Mouse (Mus musculus) activated CD4-positive, CD25-positive, alpha-beta regulatory T cell, adult 4 months (primary cell): Measurements from ENCODE around the gene Defb41. TPM values are rescaled to one million over a fixed set of nuclear protein-coding genes. Genes with fewer than 3 reads are reported as not detected.
"Not testable (repeated sequence)": the region's sequence is repeated elsewhere in the genome, so short reads cannot be mapped to it uniquely, and the experiment has no call there.

Source experiments
- ATAC-seq: one replicate; pipeline ENCODE4 v1.8.0; 2017
- polyA plus RNA-seq, 2 experiments: library from polyadenylated mRNA; unstranded; fragments of 100-300 nt; shearing (Covaris generic); gene quantifications; one replicate each; pipeline ENCODE4 v1.2.1; 2017

Gene Defb41
- polyA plus RNA-seq = not detected

DNA sequence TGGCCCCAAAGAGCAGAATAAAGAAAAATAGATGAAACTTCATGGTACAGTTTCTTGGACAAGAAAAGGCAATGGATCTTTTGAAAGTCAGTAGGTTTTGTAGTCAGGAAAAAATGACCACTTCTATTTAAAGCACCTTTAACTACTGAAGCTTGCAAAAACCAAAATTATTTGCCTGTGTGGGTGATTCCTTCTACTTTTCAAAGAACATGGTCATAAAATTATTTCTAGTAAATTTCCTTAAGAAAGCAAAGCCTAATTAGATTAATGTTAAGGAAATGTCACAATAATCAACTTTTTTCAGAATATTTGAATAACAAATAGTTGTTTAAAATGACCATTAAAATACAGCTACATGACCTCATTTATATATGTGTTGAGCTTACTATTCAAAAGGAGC lies at the start of gene Defb41:
TSS of gene Defb41 (minus strand) at position 101 of the 400 bp plus-strand sequence.
- ATAC-seq = no peak

DNA sequence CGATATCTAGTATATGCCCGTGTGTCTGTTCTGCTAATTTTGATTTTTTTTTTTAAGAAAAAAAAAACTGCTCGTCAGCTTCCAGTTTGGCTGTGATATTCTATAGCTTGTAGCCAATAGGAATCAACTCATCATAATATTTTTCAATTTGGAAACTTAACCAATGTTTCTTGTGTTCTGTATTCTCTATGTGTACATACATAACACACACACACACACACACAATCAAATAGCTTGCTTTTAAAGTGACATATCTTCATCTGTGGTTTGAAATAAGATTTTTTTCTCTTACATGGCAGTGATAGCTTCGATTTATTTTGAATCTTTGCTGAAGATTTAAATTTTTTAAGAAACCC lies 43.5 kb upstream of the Defb41 start:
- no peak for ATAC-seq

DNA sequence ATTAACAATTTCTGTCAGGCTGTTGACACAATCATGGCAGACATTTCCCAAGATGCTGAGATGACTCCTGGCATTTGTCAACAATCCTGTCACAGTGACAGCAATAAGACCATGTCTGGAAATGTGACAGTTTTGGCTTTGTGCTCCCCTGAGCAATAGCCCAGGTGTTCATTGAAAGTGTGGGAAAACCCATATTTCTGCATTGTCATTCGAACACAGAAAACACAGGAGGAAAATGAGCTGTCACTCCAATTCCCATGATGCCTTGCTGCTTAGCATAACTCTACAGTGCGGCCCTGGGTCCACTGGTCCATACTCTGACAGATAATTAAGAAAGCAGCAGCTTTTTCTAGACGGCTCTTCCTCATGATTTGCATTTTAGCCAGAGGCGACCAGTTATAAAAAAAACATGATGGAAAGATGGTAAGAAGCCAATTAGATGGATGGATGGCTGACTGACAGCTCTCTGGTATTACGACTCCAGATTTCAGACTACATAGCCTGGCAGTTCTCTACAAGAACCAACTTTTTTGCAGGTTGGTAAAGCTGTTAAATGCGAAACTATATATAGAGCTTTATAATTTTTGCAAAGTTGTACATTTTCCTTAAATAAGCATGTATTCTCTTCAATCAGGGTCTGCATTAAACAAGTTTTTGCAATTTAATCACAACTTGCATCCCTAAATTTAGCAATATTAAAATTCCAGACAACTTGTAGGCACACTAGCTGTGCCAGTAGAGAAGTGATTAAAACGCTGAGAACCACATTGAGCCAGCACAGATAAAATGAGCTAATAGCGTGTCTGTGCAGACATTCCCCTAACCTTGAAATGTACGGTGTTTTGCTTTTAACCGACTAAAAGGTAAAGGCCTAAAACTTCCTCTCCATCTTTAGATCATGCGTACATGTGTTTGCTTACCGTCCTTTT lies 42.9 kb upstream of the Defb41 start:
- no peak for ATAC-seq

DNA sequence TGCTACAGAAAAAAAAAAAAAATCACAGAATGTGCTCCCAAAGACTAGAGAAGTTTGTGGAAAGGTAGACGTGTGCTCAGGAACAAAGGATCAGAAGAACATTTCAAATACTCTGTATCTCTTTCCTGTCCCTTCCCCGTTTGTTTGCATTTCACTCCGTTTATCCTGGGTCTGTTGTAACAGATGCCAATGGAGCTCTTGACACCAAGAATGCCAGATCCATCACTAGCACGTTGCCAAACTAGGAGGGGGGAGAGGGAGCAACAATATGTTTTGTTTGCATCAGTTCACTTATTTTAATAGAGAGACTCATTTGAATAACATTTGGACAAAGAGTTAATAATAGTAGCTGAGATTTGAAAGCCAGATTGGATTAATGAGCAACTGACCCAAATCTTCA lies 27.6 kb upstream of the Defb41 start:
- no peak for ATAC-seq

DNA sequence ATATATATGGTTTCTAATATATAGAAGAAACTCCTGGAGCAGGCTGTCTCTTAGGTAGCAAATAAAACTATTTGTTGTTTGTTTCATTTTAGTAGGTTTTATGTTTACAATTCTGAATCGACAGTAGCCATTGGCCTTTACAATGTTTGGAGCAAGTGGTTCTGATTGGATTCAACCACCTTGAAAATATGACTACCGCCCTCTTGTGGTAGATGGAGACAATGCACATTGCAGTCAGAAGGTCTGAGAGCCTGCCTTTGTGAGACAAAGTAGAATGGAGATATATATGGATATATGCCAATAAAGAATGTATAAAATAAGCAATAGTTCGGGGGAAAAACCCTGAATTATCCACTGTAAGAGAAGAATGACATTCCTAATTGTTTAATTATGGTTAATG lies 23.9 kb upstream of the Defb41 start:
- ATAC-seq = no peak

DNA sequence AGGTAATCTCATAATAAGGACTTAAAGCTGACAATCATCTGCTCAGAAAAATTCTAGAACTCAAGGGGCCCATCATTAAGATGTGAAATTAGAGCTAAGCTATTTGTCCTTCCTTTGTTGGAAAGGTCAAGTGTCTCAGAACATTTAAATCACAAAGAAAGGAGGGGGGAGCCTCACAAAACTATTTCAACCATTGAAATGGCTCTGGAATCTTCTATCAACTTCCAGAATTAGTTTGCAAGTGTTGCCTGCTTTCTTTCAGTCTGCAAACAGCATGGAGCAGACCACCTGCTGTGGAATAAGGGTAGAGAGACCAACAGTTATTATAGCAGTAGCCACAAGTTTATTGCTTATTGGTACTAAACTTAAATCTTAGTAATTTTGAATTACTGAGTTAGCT lies 22.4 kb upstream of the Defb41 start:
- ATAC-seq = no peak

DNA sequence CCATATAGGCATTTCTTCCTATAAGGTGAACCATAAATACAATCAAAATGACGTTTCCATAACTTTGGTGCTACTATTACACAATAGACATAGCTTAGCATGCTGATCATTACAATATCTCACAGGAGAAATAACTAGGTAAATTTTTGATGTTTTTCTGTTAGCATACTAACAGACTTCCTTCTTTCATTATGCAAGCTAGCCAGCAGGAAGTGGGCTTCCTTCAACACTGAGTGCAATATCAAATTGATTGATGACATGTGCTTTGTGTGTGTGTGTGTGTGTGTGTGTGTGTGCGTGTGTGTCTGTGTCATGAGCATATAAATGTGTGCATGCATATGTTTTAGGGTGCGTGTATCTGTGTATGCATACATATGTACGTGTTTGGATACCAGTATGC lies 6.2 kb upstream of the Defb41 start:
- no peak for ATAC-seq

DNA sequence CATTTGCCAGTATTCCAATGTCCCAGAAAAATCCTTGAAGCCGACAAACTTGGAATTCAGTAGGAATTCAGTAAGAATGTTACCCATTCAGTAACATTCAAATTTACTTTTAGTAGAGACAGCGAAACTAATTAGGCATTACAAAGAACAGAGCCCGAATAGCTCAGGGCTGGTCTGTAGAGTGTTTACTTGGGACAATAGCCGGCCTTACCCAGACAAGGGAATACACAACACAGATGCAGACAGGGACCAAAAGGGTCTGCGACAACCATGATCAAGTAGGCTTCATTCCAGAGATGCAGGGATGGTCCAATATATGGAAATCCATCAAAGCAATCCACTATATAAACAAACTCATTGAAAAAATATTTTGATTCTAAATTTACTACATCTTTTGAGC lies 3.9 kb upstream of the Defb41 start:
- no peak for ATAC-seq

DNA sequence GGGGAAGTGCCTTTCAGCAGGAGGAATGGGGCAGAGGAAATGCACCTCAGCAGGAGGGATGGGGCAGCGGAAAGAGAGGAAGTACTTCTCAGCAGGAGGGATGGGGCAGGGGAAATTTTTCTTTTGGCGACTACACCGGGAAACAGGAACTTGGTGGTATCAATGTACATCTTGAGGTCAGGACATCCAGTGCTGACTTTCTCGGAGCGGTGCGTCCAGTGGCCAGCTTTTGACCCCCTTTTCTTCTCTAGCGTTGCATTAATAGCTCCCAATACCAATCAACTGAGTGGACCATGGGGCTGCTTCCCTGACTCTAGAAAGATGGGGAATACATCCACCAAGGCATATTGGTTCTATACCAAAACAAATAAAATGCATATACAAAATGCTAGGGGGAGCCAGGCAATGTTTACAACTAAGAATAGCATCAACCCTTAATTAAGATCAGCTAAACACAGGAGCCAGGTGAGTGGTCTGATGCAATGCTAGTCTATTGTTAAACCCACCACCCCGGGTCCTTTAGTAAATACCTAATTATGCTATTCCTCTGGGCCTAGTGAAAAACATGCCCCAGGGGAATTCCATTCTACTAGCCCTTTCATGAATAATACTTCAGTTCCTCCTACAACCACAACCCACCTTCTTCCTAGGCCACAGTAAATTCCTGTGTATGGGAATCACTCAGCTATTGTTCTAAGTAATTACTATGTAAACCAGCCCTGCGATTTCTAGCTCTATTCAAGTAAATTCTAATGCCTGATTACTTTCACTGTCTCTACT lies 18.9 kb downstream of the Defb41 start:
- not testable (repeated sequence) for ATAC-seq

DNA sequence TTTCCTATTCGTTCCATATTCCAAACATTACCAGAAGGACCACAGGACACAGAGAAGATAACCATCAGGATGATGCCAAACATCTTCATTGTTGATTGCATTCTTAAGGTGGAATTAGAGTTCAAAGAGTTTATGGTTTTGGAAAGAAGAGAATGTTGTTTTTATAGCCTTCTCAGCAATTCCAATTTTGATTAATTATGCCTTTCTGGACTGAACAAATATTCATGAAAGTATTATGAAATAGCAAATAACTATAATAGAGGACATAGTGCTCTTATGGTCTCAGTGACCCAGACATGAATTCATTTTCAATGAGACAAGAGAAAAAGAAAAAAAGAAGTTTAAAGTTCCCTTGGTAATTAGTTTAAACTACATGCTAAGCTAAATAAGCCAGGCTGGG lies 27.6 kb downstream of the Defb41 start, which contains the start of gene Defb18:
TSS of gene Defb18 (minus strand) at position 101 of the 400 bp plus-strand sequence.
- no peak for ATAC-seq

DNA sequence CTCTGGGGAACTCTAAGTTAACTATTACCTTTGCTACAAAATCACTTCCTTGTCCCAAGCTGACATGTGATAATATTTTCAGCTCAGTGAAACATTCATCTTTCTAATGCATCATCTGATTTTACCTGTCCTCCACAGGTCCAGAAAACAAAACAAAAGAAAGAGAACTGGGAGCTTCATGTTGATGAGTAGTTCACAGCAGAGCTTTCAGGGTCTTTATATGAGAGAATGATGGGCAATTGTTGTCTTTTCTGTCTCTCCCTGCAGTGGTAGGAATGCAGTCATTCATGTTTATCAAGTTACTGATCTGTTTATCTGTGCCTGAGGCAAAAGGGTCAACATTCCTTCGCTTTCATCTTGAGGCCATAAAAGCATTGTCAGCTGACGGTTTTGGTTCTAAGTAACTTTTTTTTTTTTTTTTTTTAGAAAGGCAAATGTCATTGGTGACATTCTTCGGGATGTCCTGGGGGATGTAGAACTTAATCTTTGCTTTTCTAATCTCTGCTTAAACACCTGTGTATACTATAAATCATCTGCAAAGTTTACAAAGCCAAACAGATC lies 41.5 kb downstream of the Defb41 start:
- ATAC-seq = no peak

Other genes with a start within 250 kb of the Defb41 start
- not detected for gene Crisp4, start 119.2 kb downstream of the Defb41 start, polyA plus RNA-seq
- not detected for gene Defb18, start 27.7 kb downstream of the Defb41 start, polyA plus RNA-seq